Mouse (Mus musculus) limb, embryonic 13.5 days (tissue): ENCODE data around the gene Map2k6. TPM values are rescaled to one million over a fixed set of nuclear protein-coding genes. Genes with fewer than 3 reads are reported as not detected.

Source experiments
- ATAC-seq: fragments of 200-750 bp; cut with Nextera tagmentation; 2 replicates; pipeline ENCODE4 v1.8.0; 2017; ENCODE audit warnings: low read depth, moderate number of reproducible peaks, moderate TSS enrichment; ENCODE audit not compliant: low FRiP score
- H3K27ac ChIP-seq: fragments of 300-500 bp; sonication (generic); 2 replicates; pipeline ENCODE4 v1.5.1; 2015; ENCODE audit warnings: inconsistent platforms, mild to moderate bottlenecking, moderate library complexity
- H3K27me3 ChIP-seq: fragments of 300-500 bp; sonication (generic); 2 replicates; pipeline ENCODE4 v1.6.1; 2015; ENCODE audit warnings: mild to moderate bottlenecking, inconsistent platforms
- H3K36me3 ChIP-seq: fragments of 300-500 bp; sonication (generic); 2 replicates; pipeline ENCODE4 v1.6.1; 2015; ENCODE audit warnings: inconsistent platforms, mild to moderate bottlenecking, moderate library complexity
- H3K4me1 ChIP-seq: fragments of 300-500 bp; sonication (generic); 2 replicates; pipeline ENCODE4 v1.6.1; 2015; ENCODE audit warnings: inconsistent platforms
- H3K4me2 ChIP-seq: fragments of 300-500 bp; sonication (generic); replicated peaks from 2 replicates; pipeline ENCODE4 v1.6.1; 2015; ENCODE audit warnings: inconsistent platforms, mild to moderate bottlenecking, moderate library complexity
- H3K4me3 ChIP-seq: fragments of 300-500 bp; sonication (generic); 2 replicates; pipeline ENCODE4 v1.5.1; 2015; ENCODE audit warnings: moderate library complexity, mild to moderate bottlenecking, inconsistent platforms
- H3K9ac ChIP-seq: fragments of 300-500 bp; sonication (generic); 2 replicates; pipeline ENCODE4 v1.6.1; 2015; ENCODE audit warnings: mild to moderate bottlenecking, inconsistent platforms
- H3K9me3 ChIP-seq: fragments of 300-500 bp; sonication (generic); 2 replicates; pipeline ENCODE4 v1.6.1; 2016; ENCODE audit warnings: inconsistent platforms
- WGBS: fragments of 180-500 bp; shearing (Covaris S2); methylation state at CpG from one replicate; pipeline ENCODE4 v1.1.7; 2015; 5-methylcytosine and 5-hydroxymethylcytosine counted together
- polyA plus RNA-seq: library from polyadenylated mRNA; unstranded; fragments of >200 nt; fragmentation: Nextera tagmentation; extraction: Ambion mirVana; gene quantifications from 2 replicates; pipeline ENCODE4 v1.2.1, GENCODE M21; 2015

Map2k6 gene
- polyA plus RNA-seq, 1 experiment from 2014 or later: 34.3 TPM

- H3K27ac ChIP-seq: no peak overlapping the region
- peaks cover 16% of the 10 kb centered on the region for H3K4me1 ChIP-seq
- WGBS: 86% methylated on average over 7 of the region's 7 CpGs
- 0 out of 2 replicates have a peak, but pooled peaks cover 7% of the 10 kb centered on the region for H3K36me3 ChIP-seq
- H3K9me3 ChIP-seq: no peaks in the 10 kb centered on the region
- no peak overlapping the region for H3K4me2 ChIP-seq
- H3K9ac ChIP-seq: no peak overlapping the region
- no peak for ATAC-seq
- no peaks in the 10 kb centered on the region for H3K27me3 ChIP-seq
- H3K4me3 ChIP-seq: no peak overlapping the region
Measured at GRCm38 (mm10) chr11:110457441-110457912, 58.6 kb downstream of the Map2k6 start.

GRCm38 (mm10) chr11:110460480-110460879 lies 61.6 kb downstream of the Map2k6 start:
- 43% methylated on average over 2 of the region's 2 CpGs for WGBS
- H3K9ac ChIP-seq: no peak overlapping the region

GRCm38 (mm10) chr11:110461560-110462331 lies 62.8 kb downstream of the Map2k6 start:
- no peak for ATAC-seq
- no peak overlapping the region for H3K4me3 ChIP-seq
- WGBS: 96% methylated on average over 17 of the region's 17 CpGs
- H3K9me3 ChIP-seq: no peaks in the 10 kb centered on the region
- no peak overlapping the region for H3K4me2 ChIP-seq
- H3K27me3 ChIP-seq: no peaks in the 10 kb centered on the region
- H3K9ac ChIP-seq: no peak overlapping the region
- H3K4me1 ChIP-seq: peaks cover 8% of the 10 kb centered on the region
- H3K36me3 ChIP-seq: no peaks in the 10 kb centered on the region
- H3K27ac ChIP-seq: no peak overlapping the region

More at GRCm38 (mm10) chr11:110460480-110460879, 61.6 kb downstream of the Map2k6 start:
- Histone ChIP-seq H3K27ac (no peak overlapping the region), H3K36me3 (no peaks in the 10 kb centered on the region), H3K4me1 (peaks cover 15% of the 10 kb centered on the region), H3K4me3 (no peak overlapping the region), H3K4me2 (no peak overlapping the region), H3K27me3 (no peaks in the 10 kb centered on the region), H3K9me3 (no peaks in the 10 kb centered on the region)
- no peak for ATAC-seq

- 88% methylated on average over 8 of the region's 8 CpGs for WGBS
- H3K4me3 ChIP-seq: no peak overlapping the region
- no peaks in the 10 kb centered on the region for H3K36me3 ChIP-seq
- H3K9me3 ChIP-seq: no peaks in the 10 kb centered on the region
- no peak for ATAC-seq
- no peaks in the 10 kb centered on the region for H3K27me3 ChIP-seq
- no peak overlapping the region for H3K4me2 ChIP-seq
- no peak overlapping the region for H3K9ac ChIP-seq
- no peak overlapping the region for H3K27ac ChIP-seq
- H3K4me1 ChIP-seq: peaks cover 8% of the 10 kb centered on the region
Measured at GRCm38 (mm10) chr11:110462975-110463578, 64.2 kb downstream of the Map2k6 start.

GRCm38 (mm10) chr11:110463801-110464200 lies 64.9 kb downstream of the Map2k6 start:
- Histone ChIP-seq H3K9ac (no peak overlapping the region), H3K4me2 (no peak overlapping the region), H3K27ac (no peak overlapping the region), H3K36me3 (no peaks in the 10 kb centered on the region), H3K27me3 (no peaks in the 10 kb centered on the region), H3K9me3 (no peaks in the 10 kb centered on the region), H3K4me3 (no peak overlapping the region), H3K4me1 (peaks cover 8% of the 10 kb centered on the region)
- ATAC-seq: no peak
- 82% methylated on average over 9 of the region's 9 CpGs for WGBS

GRCm38 (mm10) chr11:110469054-110469453 lies 70.1 kb downstream of the Map2k6 start:
- WGBS: 83% methylated on average over 2 of the region's 2 CpGs
- no peak for ATAC-seq
- H3K4me2 ChIP-seq: no peak overlapping the region

GRCm38 (mm10) chr11:110470561-110471273 lies 71.8 kb downstream of the Map2k6 start:
- Histone ChIP-seq H3K4me3 (no peak overlapping the region), H3K4me2 (no peak overlapping the region), H3K27me3 (no peaks in the 10 kb centered on the region), H3K27ac (no peak overlapping the region), H3K9me3 (no peaks in the 10 kb centered on the region), H3K4me1 (no peaks in the 10 kb centered on the region), H3K9ac (no peak overlapping the region), H3K36me3 (no peaks in the 10 kb centered on the region)
- 70% methylated on average over 8 of the region's 8 CpGs for WGBS
- ATAC-seq: no peak

More at GRCm38 (mm10) chr11:110469054-110469453, 70.1 kb downstream of the Map2k6 start:
- Histone ChIP-seq H3K4me3 (no peak overlapping the region), H3K36me3 (no peaks in the 10 kb centered on the region), H3K27ac (no peak overlapping the region), H3K4me1 (no peaks in the 10 kb centered on the region), H3K9me3 (no peaks in the 10 kb centered on the region), H3K9ac (no peak overlapping the region), H3K27me3 (no peaks in the 10 kb centered on the region)

GRCm38 (mm10) chr11:110471362-110471761 lies 72.4 kb downstream of the Map2k6 start:
- Histone ChIP-seq H3K27me3 (no peaks in the 10 kb centered on the region), H3K9me3 (no peaks in the 10 kb centered on the region), H3K27ac (no peak overlapping the region), H3K9ac (no peak overlapping the region), H3K4me1 (no peaks in the 10 kb centered on the region), H3K4me3 (no peak overlapping the region), H3K36me3 (no peaks in the 10 kb centered on the region), H3K4me2 (no peak overlapping the region)
- 80% methylated on average over 2 of the region's 2 CpGs for WGBS
- ATAC-seq: no peak

GRCm38 (mm10) chr11:110472078-110472477 lies 73.2 kb downstream of the Map2k6 start:
- H3K9ac ChIP-seq: no peak overlapping the region
- H3K9me3 ChIP-seq: no peaks in the 10 kb centered on the region
- no peak overlapping the region for H3K27ac ChIP-seq
- no peak overlapping the region for H3K4me3 ChIP-seq
- ATAC-seq: no peak
- H3K4me1 ChIP-seq: no peaks in the 10 kb centered on the region
- 90% methylated on average over 5 of the region's 5 CpGs for WGBS
- H3K27me3 ChIP-seq: no peaks in the 10 kb centered on the region
- H3K36me3 ChIP-seq: no peaks in the 10 kb centered on the region
- H3K4me2 ChIP-seq: no peak overlapping the region

GRCm38 (mm10) chr11:110473495-110473894 lies 74.6 kb downstream of the Map2k6 start:
- Histone ChIP-seq H3K4me1 (peaks cover 13% of the 10 kb centered on the region), H3K27me3 (no peaks in the 10 kb centered on the region), H3K4me2 (no peak overlapping the region), H3K9me3 (no peaks in the 10 kb centered on the region), H3K36me3 (no peaks in the 10 kb centered on the region), H3K4me3 (no peak overlapping the region), H3K9ac (no peak overlapping the region), H3K27ac (no peak overlapping the region)
- WGBS: 88% methylated on average over 16 of the region's 16 CpGs
- no peak for ATAC-seq

GRCm38 (mm10) chr11:110476361-110477151 lies 77.6 kb downstream of the Map2k6 start:
- ATAC-seq: no peak
- H3K27me3 ChIP-seq: no peaks in the 10 kb centered on the region
- no peaks in the 10 kb centered on the region for H3K9me3 ChIP-seq
- no peak overlapping the region for H3K27ac ChIP-seq
- peaks cover 39% of the 10 kb centered on the region for H3K4me1 ChIP-seq
- no peak overlapping the region for H3K4me2 ChIP-seq
- H3K36me3 ChIP-seq: no peaks in the 10 kb centered on the region
- H3K4me3 ChIP-seq: no peak overlapping the region
- 73% methylated on average over 5 of the region's 5 CpGs for WGBS
- H3K9ac ChIP-seq: no peak overlapping the region
